ENCODE assay signal across 8 mouse cellular contexts in the genomic region with DNA sequence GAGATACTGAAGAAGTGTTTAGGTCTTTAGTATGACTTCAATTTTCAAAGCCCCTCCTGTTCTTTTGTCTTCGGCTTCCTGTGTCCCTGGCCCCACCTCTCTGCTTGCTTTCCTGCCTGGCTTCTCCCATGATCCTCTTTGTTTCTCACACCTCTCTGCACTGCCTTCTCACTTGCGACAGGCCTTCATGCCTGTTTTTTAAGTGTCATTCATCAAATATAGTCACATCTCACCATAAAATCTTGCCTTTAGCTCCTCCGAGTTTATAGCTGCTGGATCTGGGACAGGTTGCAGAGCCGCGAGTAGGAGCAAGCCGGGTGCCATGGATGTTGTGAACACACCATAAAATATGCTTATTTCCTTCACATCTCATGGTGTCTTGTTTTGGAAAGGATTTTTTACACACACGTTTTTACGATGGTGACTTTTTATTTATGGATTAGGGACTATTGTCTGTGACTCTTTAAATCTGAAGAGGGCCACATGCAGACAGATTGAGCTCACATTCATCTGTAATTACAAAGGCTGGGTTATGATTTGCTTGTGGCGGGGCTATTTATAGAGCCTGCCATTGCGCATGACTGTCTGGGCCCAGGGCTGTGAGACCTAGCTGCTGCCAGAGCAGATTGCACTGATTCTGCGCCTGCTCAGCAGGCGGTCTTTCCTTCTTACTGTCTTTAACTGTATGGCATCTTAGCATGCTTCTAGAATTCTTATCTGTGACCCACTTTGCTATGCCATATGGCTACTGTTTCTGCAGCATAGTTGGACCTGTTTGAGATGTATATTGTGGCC. TPM values are rescaled to one million over a fixed set of nuclear protein-coding genes. Genes with fewer than 3 reads are reported as not detected.
DNase-seq lines count a peak whose midpoint lies in the region; ATAC-seq and TF ChIP-seq lines count a peak whose summit lies in the region.

No protein-coding gene starts in this region.

- no peaks in the 10 kb centered on the region for H3K36me3 ChIP-seq in kidney, adult 2 months (ENCODE audit: control insufficient read depth, insufficient read depth, low read length)
- H3K36me3 ChIP-seq in forebrain, embryonic 12.5 days (replicated peaks), result no peaks in the 10 kb centered on the region
- no peaks in the 10 kb centered on the region for H3K36me3 ChIP-seq in neural tube, embryonic 14.5 days (ENCODE audit: control insufficient read depth, insufficient read depth, low read length)
- H3K36me3 ChIP-seq in intestine, postnatal 0 days (ENCODE audit: control insufficient read depth, insufficient read depth), result no peaks in the 10 kb centered on the region

- H3K9ac ChIP-seq in forebrain, embryonic 12.5 days, result no peak overlapping the region
- no peak overlapping the region for H3K9ac ChIP-seq in neural tube, embryonic 14.5 days (replicated peaks; ENCODE audit: low read depth, low read length)
- H3K9ac ChIP-seq in intestine, postnatal 0 days (ENCODE audit: low read depth, low read length), result no peak overlapping the region

- TF ChIP-seq POLR2A in kidney, adult 2 months (IDR thresholded peaks at IDR 0.05; ENCODE audit: low read depth, low read length), result no peak

- no peaks in the 10 kb centered on the region for H3K9me3 ChIP-seq in forebrain, embryonic 12.5 days
- no peaks in the 10 kb centered on the region for H3K9me3 ChIP-seq in neural tube, embryonic 14.5 days (ENCODE audit: control insufficient read depth, low read length)
- H3K9me3 ChIP-seq in intestine, postnatal 0 days (ENCODE audit: control insufficient read depth), result no peaks in the 10 kb centered on the region

- TF ChIP-seq CTCF in kidney, adult 2 months (conservative IDR thresholded peaks at IDR 0.05; ENCODE audit: insufficient read depth, insufficient read length, low read depth, low read length), result no peak
- no peak for TF ChIP-seq CTCF in intestine, postnatal 0 days (IDR thresholded peaks at IDR 0.05; ENCODE audit: low read depth)

- peak; percentile 54 for DNase-seq in kidney, postnatal 10 days
- DNase-seq in kidney, adult 2 months, result no peak
- DNase-seq in heart, postnatal 36 days, result peak; percentile 27 to 36
- no peak for DNase-seq in ovary, postnatal 14 days (ENCODE audit: low spot score)
- no peak for DNase-seq in kidney, adult 18-20 months

- H3K27me3 ChIP-seq in kidney, adult 2 months (replicated peaks; ENCODE audit: control insufficient read depth, insufficient read depth, low read length), result no peaks in the 10 kb centered on the region
- no peaks in the 10 kb centered on the region for H3K27me3 ChIP-seq in forebrain, embryonic 12.5 days
- H3K27me3 ChIP-seq in neural tube, embryonic 14.5 days (ENCODE audit: control insufficient read depth, insufficient read depth, low read length), result no peaks in the 10 kb centered on the region
- H3K27me3 ChIP-seq in intestine, postnatal 0 days (replicated peaks; ENCODE audit: control insufficient read depth, insufficient read depth, low read length), result no peaks in the 10 kb centered on the region

- intact Hi-C loops in heart, postnatal 36 days (cut with DNase I), result loop anchor here (5.0 kb wide), 1 partner anchor 39 kb away; a partner anchor contains a TSS

- ATAC-seq in forebrain, embryonic 12.5 days (ENCODE audit: low FRiP score), result peak; percentile 41; the same call in 1 of the 2 replicates
- peak; percentile 78 for ATAC-seq in neural tube, embryonic 14.5 days (ENCODE audit: low read depth)
- ATAC-seq in intestine, postnatal 0 days, result no peak

- H3K4me3 ChIP-seq in kidney, adult 2 months (ENCODE audit: insufficient read depth, low read depth, low read length), result no peak overlapping the region
- no peak overlapping the region for H3K4me3 ChIP-seq in forebrain, embryonic 12.5 days (replicated peaks)
- H3K4me3 ChIP-seq in neural tube, embryonic 14.5 days (ENCODE audit: low read depth, low read length), result no peak overlapping the region
- H3K4me3 ChIP-seq in intestine, postnatal 0 days (ENCODE audit: low read depth, low read length), result no peak overlapping the region

- WGBS in kidney, adult 2 months, result 72% methylated on average over 12 of the region's 12 CpGs
- 83% methylated on average over 12 of the region's 12 CpGs for WGBS in forebrain, embryonic 12.5 days
- WGBS in neural tube, embryonic 14.5 days, result 66% methylated on average over 12 of the region's 12 CpGs
- 76% methylated on average over 12 of the region's 12 CpGs for WGBS in intestine, postnatal 0 days

- H3K4me2 ChIP-seq in forebrain, embryonic 12.5 days, result no peak overlapping the region
- no peak overlapping the region for H3K4me2 ChIP-seq in neural tube, embryonic 14.5 days (ENCODE audit: low read depth, low read length)
- no peak overlapping the region for H3K4me2 ChIP-seq in intestine, postnatal 0 days (replicated peaks; ENCODE audit: low read depth)

- no peak overlapping the region for H3K27ac ChIP-seq in kidney, adult 2 months (ENCODE audit: insufficient read depth, low read depth, low read length)
- no peak overlapping the region for H3K27ac ChIP-seq in forebrain, embryonic 12.5 days
- no peak overlapping the region for H3K27ac ChIP-seq in neural tube, embryonic 14.5 days (ENCODE audit: low read depth, low read length)
- no peak overlapping the region for H3K27ac ChIP-seq in intestine, postnatal 0 days (ENCODE audit: low read depth, low read length)

- H3K4me1 ChIP-seq in kidney, adult 2 months (ENCODE audit: control insufficient read depth, insufficient read depth, low read length), result no peaks in the 10 kb centered on the region
- no peaks in the 10 kb centered on the region for H3K4me1 ChIP-seq in forebrain, embryonic 12.5 days
- no peaks in the 10 kb centered on the region for H3K4me1 ChIP-seq in neural tube, embryonic 14.5 days (ENCODE audit: control insufficient read depth, insufficient read depth, low read length)
- no peaks in the 10 kb centered on the region for H3K4me1 ChIP-seq in intestine, postnatal 0 days (replicated peaks; ENCODE audit: control insufficient read depth, insufficient read depth, low read length)

RNA-seq across cellular contexts. Expression of a gene that starts 38.8 kb away (rescaled TPM):
- 55.8 and 56.0 TPM in 2 replicates for polyA plus RNA-seq in kidney, adult 2 months (2012; rRNA removed)
- polyA plus RNA-seq in forebrain, embryonic 12.5 days (2016; fragmentation: Nextera tagmentation; extraction: Ambion mirVana), result 26.8 and 30.8 TPM in 2 replicates
- total RNA-seq in heart, postnatal 36 days (2021), result 100 to 1,000 TPM; 392 to 396 TPM
- 66.8 and 72.8 TPM in 2 replicates for polyA plus RNA-seq in neural tube, embryonic 14.5 days (2014; fragmentation: Nextera tagmentation; extraction: Ambion mirVana)
- 19.0 and 22.0 TPM in 2 replicates for polyA plus RNA-seq in intestine, postnatal 0 days (2015; fragmentation: Nextera tagmentation; extraction: Ambion mirVana)

RNA-seq across cellular contexts. Expression of a gene that starts 39.2 kb away (rescaled TPM):
- polyA plus RNA-seq in kidney, adult 2 months (2012; rRNA removed), result 0.16 TPM in 2 replicates
- polyA plus RNA-seq in forebrain, embryonic 12.5 days (2016; fragmentation: Nextera tagmentation; extraction: Ambion mirVana), result 3.7 and 3.9 TPM in 2 replicates
- total RNA-seq in heart, postnatal 36 days (2021), result 1 to 10 TPM; 2.1 to 2.2 TPM
- polyA plus RNA-seq in neural tube, embryonic 14.5 days (2014; fragmentation: Nextera tagmentation; extraction: Ambion mirVana), result 54.5 and 73.5 TPM in 2 replicates
- 0.33 and 0.35 TPM in 2 replicates for polyA plus RNA-seq in intestine, postnatal 0 days (2015; fragmentation: Nextera tagmentation; extraction: Ambion mirVana)

Comparison
In these comparisons a context has a peak if more than half of its experiments do, and no peak if none do; other contexts are left out.
1. DNase-seq: peak in kidney, postnatal 10 days (single experiment) and heart, postnatal 36 days (2 of 2); none in kidney, adult 2 months (single experiment), ovary, postnatal 14 days (single experiment) and kidney, adult 18-20 months (single experiment).
2. RNA of a gene that starts 39.2 kb away (polyA plus RNA-seq): 54.5 to 73.5 TPM in neural tube, embryonic 14.5 days; 3.7 to 3.9 TPM in forebrain, embryonic 12.5 days, 0.33 to 0.35 TPM in intestine, postnatal 0 days and 0.16 TPM in kidney, adult 2 months; every median in the first group is over 10 times any median in the second.